10 mouse cellular contexts compared by ENCODE assay signal in genomic region chr15:77740511-77741297, GRCm38 (mm10). TPM values are rescaled to one million over a fixed set of nuclear protein-coding genes. Genes with fewer than 3 reads are reported as not detected.
DNase-seq lines count a peak whose midpoint lies in the region; ATAC-seq and TF ChIP-seq lines count a peak whose summit lies in the region.
"Had no signal": no experiment of that assay in that cellular context is flagged by ENCODE, and none has a peak within 500 bp of the region (broad histone marks: within the 10 kb centered on the region; RNA-seq: fewer than 3 reads in every experiment).

No protein-coding gene starts in this region.

- no peak overlapping the region for H3K4me3 ChIP-seq in kidney, adult 2 months (ENCODE audit: insufficient read depth, low read depth, low read length)
- no peak overlapping the region for H3K4me3 ChIP-seq in E14TG2a.4 (replicated peaks; ENCODE audit: low read length)
- H3K4me3 ChIP-seq: limb, embryonic 15.5 days had no signal

- H3K27me3 ChIP-seq in kidney, adult 2 months (replicated peaks; ENCODE audit: control insufficient read depth, insufficient read depth, low read length) = no peaks in the 10 kb centered on the region
- H3K27me3 ChIP-seq in E14TG2a.4 (ENCODE audit: insufficient read depth, low read length) = no peaks in the 10 kb centered on the region
- H3K27me3 ChIP-seq: limb, embryonic 15.5 days had no signal

- WGBS in kidney, adult 2 months = 74% methylated on average over 9 of the region's 9 CpGs

- no peak for DNase-seq in kidney, adult 2 months
- no peak for DNase-seq in kidney, postnatal 25 days
- DNase-seq in ZHBTc4 (ENCODE audit: low read depth, low spot score) = peak; percentile 77
- no peak for DNase-seq in frontal cortex, postnatal 10 days (ENCODE audit: low spot score in 2 of 2)
- DNase-seq in kidney, adult 11 months = no peak
- DNase-seq: thymus, postnatal 25 days had no signal

- no peaks in the 10 kb centered on the region for H3K36me3 ChIP-seq in kidney, adult 2 months (ENCODE audit: control insufficient read depth, insufficient read depth, low read length)
- no peaks in the 10 kb centered on the region for H3K36me3 ChIP-seq in E14TG2a.4 (ENCODE audit: insufficient read depth, low read length)
- H3K36me3 ChIP-seq: limb, embryonic 15.5 days had no signal

- TF ChIP-seq POLR2A in kidney, adult 2 months (IDR thresholded peaks at IDR 0.05; ENCODE audit: low read depth, low read length) = no peak

- TF ChIP-seq CTCF in kidney, adult 2 months (conservative IDR thresholded peaks at IDR 0.05; ENCODE audit: insufficient read depth, insufficient read length, low read depth, low read length) = peak; percentile 59
- TF ChIP-seq CTCF in E14TG2a.4 (conservative IDR thresholded peaks at IDR 0.05; ENCODE audit: low read length) = peak; percentile 25

- H3K9me3 ChIP-seq in E14TG2a.4 (ENCODE audit: low read length) = no peaks in the 10 kb centered on the region
- H3K9me3 ChIP-seq: limb, embryonic 15.5 days had no signal

- ATAC-seq in megakaryocyte progenitor cell, adult 5-6 weeks (replicated peaks; ENCODE audit: poor library complexity) = peak; percentile 54; the same call in 1 of the 2 replicates

- no peaks in the 10 kb centered on the region for H3K4me1 ChIP-seq in kidney, adult 2 months (ENCODE audit: control insufficient read depth, insufficient read depth, low read length)
- H3K4me1 ChIP-seq in E14TG2a.4 (replicated peaks; ENCODE audit: low read depth, low read length) = no peaks in the 10 kb centered on the region
- H3K4me1 ChIP-seq: limb, embryonic 15.5 days had no signal

- no peak overlapping the region for H3K27ac ChIP-seq in kidney, adult 2 months (ENCODE audit: insufficient read depth, low read depth, low read length)
- H3K27ac ChIP-seq: limb, embryonic 15.5 days had no signal

RNA-seq across cellular contexts. Expression of gene Apol9b, which starts 11.9 kb away (rescaled TPM):
- polyA plus RNA-seq in kidney, adult 2 months (2012; rRNA removed) = 2.1 and 2.8 TPM in 2 replicates
- total RNA-seq in megakaryocyte progenitor cell, adult 5-6 weeks (2015) = not detected in 2 replicates
- total RNA-seq in megakaryocyte progenitor cell, adult 5-6 weeks (2017) = not detected in 2 replicates
- total RNA-seq: layer of hippocampus, adult 8-10 months had no signal

RNA-seq across cellular contexts. Expression of gene Apol8, which starts 16.1 kb away (rescaled TPM):
- 0.03 and 0.06 TPM in 2 replicates for polyA plus RNA-seq in kidney, adult 2 months (2012; rRNA removed)
- total RNA-seq in megakaryocyte progenitor cell, adult 5-6 weeks (2015) = 0.05 and 1.8 TPM in 2 replicates
- 0.14 and 0.50 TPM in 2 replicates for total RNA-seq in megakaryocyte progenitor cell, adult 5-6 weeks (2017)

RNA-seq across cellular contexts. Expression of gene Apol7e, which starts 42.0 kb away (rescaled TPM):
- 0.26 and 2.4 TPM in 2 replicates for polyA plus RNA-seq in kidney, adult 2 months (2012; rRNA removed)
- 0.94 TPM in 1 of 2 replicates, not detected in the other for total RNA-seq in megakaryocyte progenitor cell, adult 5-6 weeks (2015)
- 0.07 TPM in 1 of 2 replicates, not detected in the other for total RNA-seq in megakaryocyte progenitor cell, adult 5-6 weeks (2017)
- total RNA-seq: layer of hippocampus, adult 8-10 months had no signal
